ENCODE assay signal across 8 mouse cellular contexts in the genomic region with DNA sequence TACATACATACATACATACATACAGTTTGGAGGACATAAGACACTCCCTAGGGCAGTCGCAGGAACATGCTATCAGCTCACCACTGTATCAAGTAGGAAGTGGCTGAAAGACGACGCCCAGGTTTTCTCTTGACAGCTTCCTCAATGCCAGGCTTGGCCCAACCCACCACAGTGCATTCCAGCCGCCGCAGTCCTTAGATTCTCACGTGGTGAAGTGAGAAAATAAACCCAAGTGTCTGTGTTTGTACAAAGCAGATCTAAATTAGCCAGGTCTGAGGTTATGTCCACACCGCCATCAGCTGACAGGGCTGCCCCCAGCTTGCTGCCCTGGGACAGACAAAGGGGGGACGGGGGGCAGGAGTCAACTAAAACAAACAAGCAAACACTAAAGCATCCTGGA.
A peak's percentile ranks its signal among the peaks of the same experiment; 100 is the strongest.
DNase-seq lines count a peak whose midpoint lies in the region; ATAC-seq and TF ChIP-seq lines count a peak whose summit lies in the region.

No protein-coding gene starts in this region.

- peak; percentile 75 for ATAC-seq in kidney, embryonic 15.5 days (replicated peaks; ENCODE audit: low FRiP score)
- ATAC-seq in granulocyte monocyte progenitor cell, adult 5-6 weeks (replicated peaks; ENCODE audit: poor library complexity, severe bottlenecking): peak; percentile 96
- peak; percentile 58 for ATAC-seq in liver, embryonic 14.5 days (ENCODE audit: insufficient read depth)

- H3K36me3 ChIP-seq in kidney, embryonic 15.5 days: no peaks in the 10 kb centered on the region
- H3K36me3 ChIP-seq in liver, embryonic 14.5 days (replicated peaks; ENCODE audit: control insufficient read depth, insufficient read depth, low read depth): no peaks in the 10 kb centered on the region
- no peaks in the 10 kb centered on the region for H3K36me3 ChIP-seq in splenic B cell, adult 2 months (ENCODE audit: control insufficient read depth, insufficient read depth, low read length, poor library complexity, severe bottlenecking)

- no peak overlapping the region for H3K9ac ChIP-seq in kidney, embryonic 15.5 days
- no peak overlapping the region for H3K9ac ChIP-seq in liver, embryonic 14.5 days (replicated peaks)

- 9% methylated on average over 8 of the region's 8 CpGs for WGBS in kidney, embryonic 15.5 days
- 16% methylated on average over 8 of the region's 8 CpGs for WGBS in liver, embryonic 14.5 days (ENCODE audit: insufficient replicate concordance)

- H3K27me3 ChIP-seq in kidney, embryonic 15.5 days: peaks cover 4% of the 10 kb centered on the region; the same call in 1 of the 2 replicates
- no peaks in the 10 kb centered on the region for H3K27me3 ChIP-seq in liver, embryonic 14.5 days (ENCODE audit: control insufficient read depth, insufficient read depth, low read length)
- H3K27me3 ChIP-seq in splenic B cell, adult 2 months (ENCODE audit: control insufficient read depth, insufficient read depth, low read length, poor library complexity, severe bottlenecking): no peaks in the 10 kb centered on the region

- peaks cover 8% of the 10 kb centered on the region; the same call in 1 of the 2 replicates for H3K4me1 ChIP-seq in kidney, embryonic 15.5 days
- peaks cover 0 to 12% of the 10 kb centered on the region in 2 experiments; a peak in 2 of 4 replicates for H3K4me1 ChIP-seq in liver, embryonic 14.5 days (replicated peaks; ENCODE audit: control insufficient read depth in 2 of 2, insufficient read depth in 2 of 2, low read length in 1 of 2)

- no peak for TF ChIP-seq CTCF in liver, embryonic 14.5 days (IDR thresholded peaks at IDR 0.05; ENCODE audit: low read depth)
- TF ChIP-seq CTCF in left cerebral cortex, adult 2 months (IDR thresholded peaks at IDR 0.05): no peak

- no peak overlapping the region for H3K4me3 ChIP-seq in kidney, embryonic 15.5 days (replicated peaks)
- H3K4me3 ChIP-seq in liver, embryonic 14.5 days (ENCODE audit: insufficient read depth in 1 of 2, low read depth in 2 of 2, low read length in 2 of 2): no peak overlapping the region
- H3K4me3 ChIP-seq in left cerebral cortex, adult 2 months: no peak overlapping the region

- no peak for DNase-seq in kidney, adult 8-10 months
- peak in 1 of 3 experiments; percentile 11 for DNase-seq in liver, embryonic 14.5 days (ENCODE audit: low read depth in 3 of 3, low spot score in 3 of 3)
- peak; percentile 44 for DNase-seq in splenic B cell, adult 2 months (ENCODE audit: low read depth, low spot score)
- DNase-seq in ovary, postnatal 36 days (ENCODE audit: low spot score): no peak
- DNase-seq in cerebellum, postnatal 4 days (ENCODE audit: low spot score in 2 of 2): no peak
- no peak for DNase-seq in left cerebral cortex, adult 2 months (ENCODE audit: extremely low spot score in 1 of 2, low spot score in 2 of 2)

- TF ChIP-seq EP300 in liver, embryonic 14.5 days (IDR thresholded peaks at IDR 0.05; ENCODE audit: low read depth): no peak

- no peak overlapping the region for H3K4me2 ChIP-seq in kidney, embryonic 15.5 days
- H3K4me2 ChIP-seq in liver, embryonic 14.5 days (ENCODE audit: low read depth): no peak overlapping the region

- H3K9me3 ChIP-seq in kidney, embryonic 15.5 days (replicated peaks): no peaks in the 10 kb centered on the region
- no peaks in the 10 kb centered on the region for H3K9me3 ChIP-seq in liver, embryonic 14.5 days (ENCODE audit: control insufficient read depth, low read length)

- intact Hi-C loops in left cerebral cortex, adult 2 months (cut with DNase I): no loop called here

- no peak overlapping the region for H3K27ac ChIP-seq in kidney, embryonic 15.5 days
- H3K27ac ChIP-seq in liver, embryonic 14.5 days: no peak overlapping the region
- H3K27ac ChIP-seq in left cerebral cortex, adult 2 months: no peak overlapping the region
